Mouse (Mus musculus): ENCODE data around the gene A630076J17Rik. TPM values are rescaled to one million over a fixed set of nuclear protein-coding genes. Genes with fewer than 3 reads are reported as not detected.

Gene A630076J17Rik
- total and polyA plus RNA-seq, 3 experiments, result not detected

- Histone ChIP-seq H3K4me3 (ENCODE audit: control insufficient read depth in 1 of 2, insufficient read depth in 1 of 2, low read depth in 2 of 2, low read length in 2 of 2) (no peak within 1 kb of the TSS), H3K27ac (ENCODE audit: control insufficient read depth, low read depth, low read length) (no peak within 1 kb of the TSS), H3K36me3 (ENCODE audit: control insufficient read depth in 1 of 2, insufficient read depth in 2 of 2, low read length in 2 of 2) (no peaks in the 10 kb centered on the region), H3K27me3 (ENCODE audit: control insufficient read depth in 1 of 2, insufficient read depth in 2 of 2, low read length in 2 of 2) (no peaks in the 10 kb centered on the region), H3K79me2 (ENCODE audit: control insufficient read depth, insufficient read depth, low read length, poor library complexity) (no peaks in the 10 kb centered on the region), H3K9me3 (replicated peaks; ENCODE audit: insufficient read depth, low read length) (no peaks in the 10 kb centered on the region), H3K4me1 (ENCODE audit: control insufficient read depth in 1 of 2, insufficient read depth in 2 of 2, low read length in 2 of 2) (no peaks in the 10 kb centered on the region), H3K9ac (ENCODE audit: control insufficient read depth, low read depth, low read length, poor library complexity, severe bottlenecking) (no peak within 1 kb of the TSS)
- DNase-seq (ENCODE audit: low read depth, low spot score), result no peak
- TF ChIP-seq POLR2AphosphoS2 (IDR thresholded peaks at IDR 0.05; ENCODE audit: low read length) (no peak), MXI1 (IDR thresholded peaks at IDR 0.05; ENCODE audit: low read depth, low read length) (no peak), ETS1 (IDR thresholded peaks at IDR 0.05; ENCODE audit: low read depth, low read length) (no peak), ZC3H11A (IDR thresholded peaks at IDR 0.05; ENCODE audit: low read depth, low read length) (no peak), MYC (IDR thresholded peaks at IDR 0.05; ENCODE audit: low read depth, low read length) (no peak), UBTF (IDR thresholded peaks at IDR 0.05; ENCODE audit: borderline replicate concordance, insufficient read depth, low read depth, low read length) (no peak), USF1 (IDR thresholded peaks at IDR 0.05; ENCODE audit: low read depth, low read length) (no peak), KAT2A (conservative IDR thresholded peaks at IDR 0.05; ENCODE audit: low read depth, low read length) (no peak)
Observed at GRCm38 (mm10) chr3:107182756-107183155, 47.7 kb upstream of the A630076J17Rik start, which contains the start of gene Kcna10. Gene Kcna10, plus strand, starts transcription at chr3:107183056.

GRCm38 (mm10) chr3:107183178-107183577 lies 47.2 kb upstream of the A630076J17Rik start:
- Histone ChIP-seq H3K4me1 (ENCODE audit: control insufficient read depth in 1 of 2, insufficient read depth in 2 of 2, low read length in 2 of 2) (no peaks in the 10 kb centered on the region), H3K9ac (ENCODE audit: control insufficient read depth, low read depth, low read length, poor library complexity, severe bottlenecking) (no peak overlapping the region), H3K79me2 (ENCODE audit: control insufficient read depth, insufficient read depth, low read length, poor library complexity) (no peaks in the 10 kb centered on the region), H3K4me3 (ENCODE audit: control insufficient read depth in 1 of 2, insufficient read depth in 1 of 2, low read depth in 2 of 2, low read length in 2 of 2) (no peak overlapping the region), H3K27me3 (ENCODE audit: control insufficient read depth in 1 of 2, insufficient read depth in 2 of 2, low read length in 2 of 2) (no peaks in the 10 kb centered on the region), H3K27ac (ENCODE audit: control insufficient read depth, low read depth, low read length) (no peak overlapping the region), H3K36me3 (ENCODE audit: control insufficient read depth in 1 of 2, insufficient read depth in 2 of 2, low read length in 2 of 2) (no peaks in the 10 kb centered on the region), H3K9me3 (replicated peaks; ENCODE audit: insufficient read depth, low read length) (no peaks in the 10 kb centered on the region)
- no peak for DNase-seq (ENCODE audit: low read depth, low spot score)
- no peak for TF ChIP-seq POLR2AphosphoS5 (IDR thresholded peaks at IDR 0.05; ENCODE audit: borderline replicate concordance, low read depth, low read length)
- no peak for TF ChIP-seq SMC3 (IDR thresholded peaks at IDR 0.05; ENCODE audit: low read depth, low read length)
- TF ChIP-seq NRF1 (IDR thresholded peaks at IDR 0.05; ENCODE audit: insufficient read depth, low read depth, low read length, poor library complexity, severe bottlenecking), result no peak
- no peak for TF ChIP-seq HCFC1 (IDR thresholded peaks at IDR 0.05; ENCODE audit: low read depth, low read length)
- TF ChIP-seq ZNF384 (IDR thresholded peaks at IDR 0.05; ENCODE audit: low read depth, low read length), result no peak

- no peak for DNase-seq (ENCODE audit: low read depth, low spot score)
- Histone ChIP-seq H3K4me1 (ENCODE audit: control insufficient read depth in 1 of 2, insufficient read depth in 2 of 2, low read length in 2 of 2) (no peaks in the 10 kb centered on the region), H3K4me3 (ENCODE audit: control insufficient read depth in 1 of 2, insufficient read depth in 1 of 2, low read depth in 2 of 2, low read length in 2 of 2) (no peak overlapping the region), H3K9me3 (replicated peaks; ENCODE audit: insufficient read depth, low read length) (no peaks in the 10 kb centered on the region), H3K27ac (ENCODE audit: control insufficient read depth, low read depth, low read length) (no peak overlapping the region), H3K9ac (ENCODE audit: control insufficient read depth, low read depth, low read length, poor library complexity, severe bottlenecking) (no peak overlapping the region), H3K79me2 (ENCODE audit: control insufficient read depth, insufficient read depth, low read length, poor library complexity) (no peaks in the 10 kb centered on the region), H3K36me3 (ENCODE audit: control insufficient read depth in 1 of 2, insufficient read depth in 2 of 2, low read length in 2 of 2) (no peaks in the 10 kb centered on the region), H3K27me3 (ENCODE audit: control insufficient read depth in 1 of 2, insufficient read depth in 2 of 2, low read length in 2 of 2) (no peaks in the 10 kb centered on the region)
- TF ChIP-seq TAL1 (IDR thresholded peaks at IDR 0.05; ENCODE audit: low read length) (no peak), EP300 (IDR thresholded peaks at IDR 0.05; ENCODE audit: low read depth in 1 of 2, low read length in 2 of 2) (no peak), USF2 (IDR thresholded peaks at IDR 0.05; ENCODE audit: borderline replicate concordance in 1 of 2, insufficient read depth in 1 of 2, low read depth in 1 of 2, low read length in 2 of 2) (no peak), ZMIZ1 (IDR thresholded peaks at IDR 0.05; ENCODE audit: low read depth, low read length) (no peak), POLR2AphosphoS2 (IDR thresholded peaks at IDR 0.05; ENCODE audit: low read length) (no peak), BHLHE40 (IDR thresholded peaks at IDR 0.05; ENCODE audit: borderline replicate concordance, low read depth, low read length) (no peak), MAX (IDR thresholded peaks at IDR 0.05; ENCODE audit: low read length) (no peak), SMC3 (IDR thresholded peaks at IDR 0.05; ENCODE audit: low read depth, low read length) (no peak), E2F4 (IDR thresholded peaks at IDR 0.05; ENCODE audit: borderline replicate concordance, low read depth, low read length) (no peak), HCFC1 (IDR thresholded peaks at IDR 0.05; ENCODE audit: low read depth, low read length) (no peak), GABPA (IDR thresholded peaks at IDR 0.05; ENCODE audit: low read depth, low read length) (no peak), POLR2A (IDR thresholded peaks at IDR 0.05; ENCODE audit: control insufficient read depth in 1 of 2, insufficient read depth in 1 of 2, low read depth in 1 of 2, low read length in 2 of 2, poor library complexity in 1 of 2) (no peak), ELF1 (IDR thresholded peaks at IDR 0.05; ENCODE audit: low read depth, low read length) (no peak), GATA1 (IDR thresholded peaks at IDR 0.05; ENCODE audit: low read depth, low read length) (no peak), POLR2AphosphoS5 (IDR thresholded peaks at IDR 0.05; ENCODE audit: borderline replicate concordance, low read depth, low read length) (no peak), ZNF384 (IDR thresholded peaks at IDR 0.05; ENCODE audit: low read depth, low read length) (no peak), SIN3A (IDR thresholded peaks at IDR 0.05; ENCODE audit: low read length) (no peak), ETS1 (IDR thresholded peaks at IDR 0.05; ENCODE audit: low read depth, low read length) (no peak), TBP (IDR thresholded peaks at IDR 0.05; ENCODE audit: low read depth, low read length) (no peak)
Observed at GRCm38 (mm10) chr3:107185597-107185996, 44.8 kb upstream of the A630076J17Rik start.
